Mouse (Mus musculus): ENCODE measurements at regions not wholly inside any gene's neighbourhood (a gene's known extent, or its start where the extent isn't known, plus 50 kb on each side); places are given as distances from the start of the nearest gene placed in this dataset.

GRCm38 (mm10) chr12:64736008-64736663 is 181.6 kb upstream of the Gm527 start:
- DNase-seq (ENCODE audit: extremely low spot score, low spot score) = no peak

GRCm38 (mm10) chr12:64703419-64703818 is 214.3 kb upstream of the Gm527 start:
- DNase-seq (ENCODE audit: extremely low spot score, low spot score) = no peak

GRCm38 (mm10) chr12:64701066-64701465 is 216.6 kb upstream of the Gm527 start:
- DNase-seq (ENCODE audit: extremely low spot score, low spot score) = no peak

- DNase-seq (ENCODE audit: extremely low spot score, low spot score) = no peak
These were observed 220.9 kb upstream of the Fscb start for GRCm38 (mm10) chr12:64695343-64695742.

- DNase-seq (ENCODE audit: extremely low spot score, low spot score) = peak; percentile 14
These were observed 218.0 kb upstream of the Fscb start for GRCm38 (mm10) chr12:64692196-64693169.

- DNase-seq (ENCODE audit: extremely low spot score, low spot score) = no peak
These were observed 215.2 kb upstream of the Fscb start for GRCm38 (mm10) chr12:64689642-64690041.

- DNase-seq (ENCODE audit: extremely low spot score, low spot score) = no peak
These were observed 214.1 kb upstream of the Fscb start for GRCm38 (mm10) chr12:64688618-64689017.

- DNase-seq (ENCODE audit: extremely low spot score, low spot score) = no peak
These were observed 166.4 kb upstream of the Fscb start for GRCm38 (mm10) chr12:64640864-64641416.

- DNase-seq (ENCODE audit: extremely low spot score, low spot score) = no peak
These were observed 140.4 kb upstream of the Fscb start for GRCm38 (mm10) chr12:64614877-64615276.

Measured in neural tube, embryonic 10.5 days (tissue).